ENCODE assay signal across 18 mouse cellular contexts in the genomic region with DNA sequence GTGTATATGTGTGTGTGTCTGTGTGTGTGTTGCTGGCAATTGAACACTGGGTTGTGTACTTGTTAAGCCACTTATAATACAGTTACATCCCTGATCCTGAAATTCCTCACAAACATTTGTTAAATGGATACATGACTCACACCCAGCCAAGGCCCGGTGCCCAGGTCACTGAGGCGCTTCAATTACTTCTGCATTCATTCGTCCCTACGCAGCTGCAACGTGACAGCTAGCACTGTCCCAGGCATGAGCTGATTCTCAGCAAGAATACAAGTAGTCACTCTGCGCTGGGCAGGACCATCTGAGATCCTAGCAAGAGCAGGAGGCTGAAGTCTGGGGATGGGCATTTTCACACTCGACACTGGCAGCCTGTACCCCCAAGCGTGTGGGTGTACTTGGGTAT. TPM values are rescaled to one million over a fixed set of nuclear protein-coding genes. Genes with fewer than 3 reads are reported as not detected.
A peak's percentile ranks its signal among the peaks of the same experiment; 100 is the strongest.
DNase-seq lines count a peak whose midpoint lies in the region; ATAC-seq and TF ChIP-seq lines count a peak whose summit lies in the region.
"Had no signal": no experiment of that assay in that cellular context is flagged by ENCODE, and none has a peak within 500 bp of the region (broad histone marks: within the 10 kb centered on the region; RNA-seq: fewer than 3 reads in every experiment).

No protein-coding gene starts in this region.

- WGBS in hindbrain, embryonic 13.5 days: 56% methylated on average over 8 of the region's 8 CpGs
- WGBS in hindbrain, postnatal 0 days: 50% methylated on average over 8 of the region's 8 CpGs
- 62% methylated on average over 8 of the region's 8 CpGs for WGBS in kidney, embryonic 16.5 days
- WGBS in thymus, adult 2 months: 96% methylated on average over 8 of the region's 8 CpGs

- in situ Hi-C loops in Patski (cut with MboI; ENCODE audit: low pct_unique_long_range_greater_than_20kb): no loop called here

- CTCF ChIA-PET in Patski (lab: Charles Lee): no interaction called here

- no peaks in the 10 kb centered on the region; the same call in 1 of the 2 replicates for H3K36me3 ChIP-seq in hindbrain, embryonic 13.5 days
- no peaks in the 10 kb centered on the region for H3K36me3 ChIP-seq in hindbrain, postnatal 0 days (ENCODE audit: insufficient read depth, low read length)
- H3K36me3 ChIP-seq in kidney, embryonic 16.5 days (ENCODE audit: insufficient read depth, low read length): 0 out of 2 replicates have a peak, but pooled peaks cover 3% of the 10 kb centered on the region
- H3K36me3 ChIP-seq in thymus, adult 2 months (ENCODE audit: control insufficient read depth, insufficient read depth, low read length): no peaks in the 10 kb centered on the region
- H3K36me3 ChIP-seq: forebrain, embryonic 12.5 days; midbrain, embryonic 15.5 days had no signal

- no peak overlapping the region for H3K4me2 ChIP-seq in hindbrain, embryonic 13.5 days
- H3K4me2 ChIP-seq in hindbrain, postnatal 0 days (ENCODE audit: low read depth, low read length): no peak overlapping the region
- no peak overlapping the region for H3K4me2 ChIP-seq in kidney, embryonic 16.5 days (replicated peaks; ENCODE audit: low read depth, low read length)
- H3K4me2 ChIP-seq: embryonic facial prominence, embryonic 15.5 days; forebrain, embryonic 12.5 days; midbrain, embryonic 15.5 days had no signal

- no peak overlapping the region for H3K27ac ChIP-seq in hindbrain, embryonic 13.5 days
- no peak overlapping the region for H3K27ac ChIP-seq in hindbrain, postnatal 0 days
- H3K27ac ChIP-seq in kidney, embryonic 16.5 days (ENCODE audit: low read length): no peak overlapping the region
- no peak overlapping the region for H3K27ac ChIP-seq in thymus, adult 2 months (ENCODE audit: control insufficient read depth, insufficient read depth, low read length)
- H3K27ac ChIP-seq: forebrain, embryonic 12.5 days; midbrain, embryonic 15.5 days had no signal

- POLR2A ChIA-PET in Patski (lab: Charles Lee): no interaction called here

- H3K4me1 ChIP-seq in hindbrain, embryonic 13.5 days (replicated peaks): peaks cover 47% of the 10 kb centered on the region
- H3K4me1 ChIP-seq in hindbrain, postnatal 0 days (ENCODE audit: insufficient read depth, low read length): peaks cover 16% of the 10 kb centered on the region; the same call in 1 of the 2 replicates
- H3K4me1 ChIP-seq in kidney, embryonic 16.5 days (ENCODE audit: insufficient read depth, low read length): peaks cover 40% of the 10 kb centered on the region
- H3K4me1 ChIP-seq in thymus, adult 2 months (replicated peaks; ENCODE audit: control insufficient read depth, insufficient read depth, low read length): no peaks in the 10 kb centered on the region; the same call in 1 of the 2 replicates

- no peak for TF ChIP-seq POLR2A in thymus, adult 2 months (IDR thresholded peaks at IDR 0.05; ENCODE audit: control insufficient read depth, extremely low read depth, insufficient read depth, low read length, poor library complexity)

- peak; percentile 57 for DNase-seq in adrenal gland, postnatal 14 days
- no peak for DNase-seq in adrenal gland, postnatal 4 days (ENCODE audit: low spot score in 2 of 2)
- DNase-seq in hindbrain, postnatal 0 days (ENCODE audit: low spot score): no peak
- DNase-seq in Patski (ENCODE audit: low read depth, low spot score): peak; percentile 67
- DNase-seq in lung, postnatal 14 days: peak; percentile 29
- DNase-seq in thymus, adult 2 months: no peak
- DNase-seq: cerebellum, adult 9-10 months; kidney, adult 18-20 months; layer of hippocampus, adult 9-11 months; spleen, adult 18-20 months; thymus, adult 18-20 months had no signal

- peak overlapping the region; percentile 35; the same call in 1 of the 2 replicates for H3K9ac ChIP-seq in hindbrain, embryonic 13.5 days
- no peak overlapping the region for H3K9ac ChIP-seq in hindbrain, postnatal 0 days (replicated peaks; ENCODE audit: low read length)
- no peak overlapping the region for H3K9ac ChIP-seq in kidney, embryonic 16.5 days (replicated peaks; ENCODE audit: low read length)
- H3K9ac ChIP-seq: embryonic facial prominence, embryonic 15.5 days; forebrain, embryonic 12.5 days; midbrain, embryonic 15.5 days had no signal

- TF ChIP-seq CTCF in hindbrain, postnatal 0 days (IDR thresholded peaks at IDR 0.05; ENCODE audit: low read depth): no peak
- no peak for TF ChIP-seq CTCF in Patski (IDR thresholded peaks at IDR 0.05)
- TF ChIP-seq CTCF in thymus, adult 2 months (IDR thresholded peaks at IDR 0.05; ENCODE audit: borderline replicate concordance, control insufficient read depth, extremely low read depth, insufficient read depth, low read length, poor library complexity): no peak

- H3K9me3 ChIP-seq in hindbrain, embryonic 13.5 days: no peaks in the 10 kb centered on the region
- no peaks in the 10 kb centered on the region for H3K9me3 ChIP-seq in hindbrain, postnatal 0 days (ENCODE audit: low read length)
- H3K9me3 ChIP-seq in kidney, embryonic 16.5 days (ENCODE audit: low read length): no peaks in the 10 kb centered on the region
- H3K9me3 ChIP-seq: embryonic facial prominence, embryonic 15.5 days; forebrain, embryonic 12.5 days; midbrain, embryonic 15.5 days had no signal

- H3K4me3 ChIP-seq in hindbrain, embryonic 13.5 days: no peak overlapping the region
- no peak overlapping the region for H3K4me3 ChIP-seq in hindbrain, postnatal 0 days (ENCODE audit: low read length)
- no peak overlapping the region for H3K4me3 ChIP-seq in kidney, embryonic 16.5 days (ENCODE audit: low read length)
- H3K4me3 ChIP-seq in thymus, adult 2 months (ENCODE audit: control insufficient read depth, insufficient read depth, low read length): no peak overlapping the region
- H3K4me3 ChIP-seq: embryonic facial prominence, embryonic 15.5 days; forebrain, embryonic 12.5 days; midbrain, embryonic 15.5 days had no signal

- no peaks in the 10 kb centered on the region for H3K27me3 ChIP-seq in hindbrain, embryonic 13.5 days
- no peaks in the 10 kb centered on the region for H3K27me3 ChIP-seq in hindbrain, postnatal 0 days (ENCODE audit: insufficient read depth, low read length)
- H3K27me3 ChIP-seq in Patski: no peaks in the 10 kb centered on the region
- no peaks in the 10 kb centered on the region for H3K27me3 ChIP-seq in kidney, embryonic 16.5 days (ENCODE audit: insufficient read depth, low read length)
- H3K27me3 ChIP-seq in thymus, adult 2 months (ENCODE audit: control insufficient read depth, insufficient read depth, low read length): no peaks in the 10 kb centered on the region
- H3K27me3 ChIP-seq: embryonic facial prominence, embryonic 15.5 days; forebrain, embryonic 12.5 days; midbrain, embryonic 15.5 days had no signal

- ATAC-seq in hindbrain, embryonic 13.5 days (ENCODE audit: low FRiP score): no peak
- no peak for ATAC-seq in hindbrain, postnatal 0 days
- peak; percentile 91 for ATAC-seq in Patski
- ATAC-seq in kidney, embryonic 16.5 days (ENCODE audit: low FRiP score, low TSS enrichment): no peak
- ATAC-seq: midbrain, embryonic 15.5 days had no signal

RNA-seq across cellular contexts. Expression of gene Mrc2, which starts 22.9 kb away (rescaled TPM):
- total RNA-seq in adrenal gland, postnatal 14 days (2021): 20.4 and 21.7 TPM in 2 replicates
- total RNA-seq in adrenal gland, postnatal 4 days (2021): 10 to 100 TPM; 43.5 to 49.5 TPM
- 5.3 and 5.5 TPM in 2 replicates for polyA plus RNA-seq in hindbrain, embryonic 13.5 days (2015; fragmentation: Nextera tagmentation; extraction: Ambion mirVana)
- 21.4 and 28.5 TPM in 2 replicates for total RNA-seq in hindbrain, postnatal 0 days (2014; rRNA removed)
- 3.7 and 4.2 TPM in 2 replicates for polyA plus RNA-seq in hindbrain, postnatal 0 days (2015; fragmentation: Nextera tagmentation; extraction: Ambion mirVana)
- 0.09 TPM for polyA plus RNA-seq in Patski (2021)
- 20.3 and 21.3 TPM in 2 replicates for polyA plus RNA-seq in kidney, embryonic 16.5 days (2015; fragmentation: Nextera tagmentation; extraction: Ambion mirVana)
- 3.6 and 4.6 TPM in 2 replicates for polyA plus RNA-seq in thymus, adult 2 months (2012; rRNA removed)
- total RNA-seq: hematopoietic stem cell, adult 5-6 weeks; megakaryocyte progenitor cell, adult 5-6 weeks had no signal

Comparison
In these comparisons a context has a peak if more than half of its experiments do, and no peak if none do; other contexts are left out.
1. DNase-seq: peak in adrenal gland, postnatal 14 days (single experiment), Patski (single experiment) and lung, postnatal 14 days (single experiment); none in adrenal gland, postnatal 4 days (0 of 2), hindbrain, postnatal 0 days (single experiment) and thymus, adult 2 months (single experiment).